Mouse (Mus musculus): ENCODE data around the gene Park7. TPM values are rescaled to one million over a fixed set of nuclear protein-coding genes. Genes with fewer than 3 reads are reported as not detected.

Gene Park7
- polyA plus RNA-seq, 1 experiment from 2014 or later = 414 TPM

DNA sequence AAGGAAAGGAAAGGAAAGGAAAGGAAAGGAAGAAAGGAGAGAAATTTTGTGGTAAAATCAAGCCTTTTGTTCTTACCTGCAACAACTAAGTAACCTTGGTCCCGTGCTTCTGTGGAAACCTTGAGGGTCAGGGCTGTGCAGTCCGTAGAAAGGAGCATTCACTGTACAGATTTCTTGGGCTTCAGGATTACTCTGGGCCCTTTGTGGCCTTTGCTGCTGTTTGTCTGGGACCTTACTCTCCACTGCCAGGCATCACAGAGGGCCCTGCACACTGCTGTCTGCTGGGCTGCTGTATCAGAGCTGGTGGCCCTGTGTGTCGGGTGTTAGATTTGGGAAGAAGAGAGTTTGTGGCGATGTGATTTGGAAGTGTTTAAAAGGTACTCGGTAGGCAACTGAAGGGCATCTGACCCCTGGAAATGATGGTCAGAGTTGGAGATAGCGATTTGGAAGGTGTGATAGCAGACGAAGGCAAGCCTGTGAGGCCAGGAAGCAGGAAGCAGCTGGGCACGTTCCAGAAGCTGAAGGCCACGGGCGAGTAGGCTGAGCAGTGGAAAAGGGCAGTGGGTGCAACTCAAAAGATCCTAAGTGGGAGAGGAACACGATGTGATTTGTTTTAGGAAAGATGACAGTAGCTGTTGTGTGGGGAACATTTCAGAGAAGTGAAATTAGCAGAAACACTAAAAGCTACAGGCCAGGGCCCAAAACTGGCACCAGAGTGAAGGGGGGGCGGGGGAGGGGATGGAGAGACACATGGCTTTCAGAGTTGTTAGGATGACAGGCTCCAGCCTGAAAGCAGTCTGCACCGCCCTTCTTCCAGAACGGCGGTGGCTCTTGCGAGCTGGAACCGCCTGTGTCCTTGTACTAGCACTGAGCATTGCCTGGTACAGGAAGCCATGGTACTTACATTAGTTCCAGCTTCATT lies 44.7 kb downstream of the Park7 start:
- H3K4me3 ChIP-seq = no peak overlapping the region
- peaks cover 16% of the 10 kb centered on the region for H3K4me1 ChIP-seq
- no peak for ATAC-seq
- H3K9me3 ChIP-seq (replicated peaks) = no peaks in the 10 kb centered on the region
- no peaks in the 10 kb centered on the region for H3K27me3 ChIP-seq
- H3K9ac ChIP-seq = no peak overlapping the region
- H3K36me3 ChIP-seq (ENCODE audit: poor library complexity, severe bottlenecking) = peaks cover 24% of the 10 kb centered on the region
- 75% methylated on average over 17 of the region's 17 CpGs for WGBS
- no peak overlapping the region for H3K27ac ChIP-seq
- no peak overlapping the region for H3K4me2 ChIP-seq

DNA sequence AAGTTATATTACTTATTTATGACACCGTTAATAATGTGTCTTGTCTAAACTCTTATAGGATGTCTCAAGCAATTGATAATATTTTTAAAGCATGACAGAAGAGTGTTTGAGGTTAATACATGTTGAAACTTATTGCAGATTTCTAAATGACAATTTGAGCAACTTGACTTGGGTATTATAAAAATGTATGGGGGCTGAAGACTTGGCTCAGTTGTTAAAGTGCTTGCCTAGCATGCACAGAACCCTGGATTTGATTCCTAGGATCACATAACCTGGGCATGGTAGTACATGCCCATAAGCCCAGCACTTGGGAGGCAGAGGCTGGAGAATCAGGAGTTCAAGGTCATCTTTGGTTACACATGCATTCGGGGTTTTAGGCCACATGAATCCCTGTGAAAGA lies 45.4 kb downstream of the Park7 start:
- Histone ChIP-seq H3K9ac (no peak overlapping the region), H3K4me2 (no peak overlapping the region), H3K27me3 (no peaks in the 10 kb centered on the region), H3K4me1 (peaks cover 16% of the 10 kb centered on the region), H3K27ac (no peak overlapping the region), H3K36me3 (ENCODE audit: poor library complexity, severe bottlenecking) (peaks cover 24% of the 10 kb centered on the region), H3K4me3 (no peak overlapping the region), H3K9me3 (replicated peaks) (no peaks in the 10 kb centered on the region)
- no peak for ATAC-seq
- 93% methylated on average over 2 of the region's 2 CpGs for WGBS

- Histone ChIP-seq H3K4me2 (no peak overlapping the region), H3K9ac (no peak overlapping the region), H3K4me1 (peaks cover 16% of the 10 kb centered on the region), H3K36me3 (ENCODE audit: poor library complexity, severe bottlenecking) (peaks cover 24% of the 10 kb centered on the region), H3K4me3 (no peak overlapping the region), H3K27me3 (no peaks in the 10 kb centered on the region), H3K9me3 (replicated peaks) (no peaks in the 10 kb centered on the region), H3K27ac (no peak overlapping the region)
- no peak for ATAC-seq
- 87% methylated on average over 6 of the region's 6 CpGs for WGBS
Measured at GRCm38 (mm10) chr4:150868161-150868560, 46.1 kb downstream of the Park7 start.

DNA sequence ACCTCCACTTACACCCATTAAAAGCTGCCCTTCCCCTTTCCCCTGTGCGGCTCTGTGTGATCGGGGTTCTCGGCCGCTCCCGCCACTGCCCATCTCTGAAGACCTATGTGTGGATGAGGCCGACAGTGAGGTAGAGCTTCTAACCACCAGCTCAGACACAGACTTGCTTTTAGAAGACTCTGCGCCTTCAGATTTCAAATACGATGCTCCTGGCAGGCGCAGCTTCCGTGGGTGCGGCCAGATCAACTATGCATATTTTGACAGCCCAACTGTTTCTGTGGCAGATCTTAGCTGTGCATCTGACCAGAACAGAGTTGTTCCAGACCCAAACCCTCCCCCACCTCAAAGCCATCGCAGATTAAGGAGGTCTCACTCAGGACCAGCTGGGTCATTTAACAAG lies 47.7 kb downstream of the Park7 start:
- no peak overlapping the region for H3K4me2 ChIP-seq
- no peak overlapping the region for H3K9ac ChIP-seq
- H3K36me3 ChIP-seq (ENCODE audit: poor library complexity, severe bottlenecking) = peaks cover 24% of the 10 kb centered on the region
- no peak for ATAC-seq
- 94% methylated on average over 11 of the region's 12 CpGs for WGBS
- H3K27me3 ChIP-seq = no peaks in the 10 kb centered on the region
- no peaks in the 10 kb centered on the region for H3K9me3 ChIP-seq (replicated peaks)
- no peak overlapping the region for H3K4me3 ChIP-seq
- H3K27ac ChIP-seq = no peak overlapping the region
- peaks cover 6% of the 10 kb centered on the region for H3K4me1 ChIP-seq

GRCm38 (mm10) chr4:150866069-150866468 lies 48.2 kb downstream of the Park7 start:
- ATAC-seq = no peak
- Histone ChIP-seq H3K36me3 (ENCODE audit: poor library complexity, severe bottlenecking) (peaks cover 24% of the 10 kb centered on the region), H3K4me1 (peaks cover 2% of the 10 kb centered on the region), H3K4me2 (no peak overlapping the region), H3K27me3 (no peaks in the 10 kb centered on the region), H3K27ac (no peak overlapping the region), H3K9me3 (replicated peaks) (no peaks in the 10 kb centered on the region), H3K9ac (no peak overlapping the region), H3K4me3 (no peak overlapping the region)
- WGBS = 93% methylated on average over 11 of the region's 11 CpGs

GRCm38 (mm10) chr4:150865371-150865770 lies 48.9 kb downstream of the Park7 start:
- H3K36me3 ChIP-seq (ENCODE audit: poor library complexity, severe bottlenecking) = peaks cover 24% of the 10 kb centered on the region
- H3K27me3 ChIP-seq = no peaks in the 10 kb centered on the region
- ATAC-seq = no peak
- H3K9ac ChIP-seq = no peak overlapping the region
- H3K4me1 ChIP-seq = no peaks in the 10 kb centered on the region
- H3K27ac ChIP-seq = no peak overlapping the region
- no peak overlapping the region for H3K4me3 ChIP-seq
- no peaks in the 10 kb centered on the region for H3K9me3 ChIP-seq (replicated peaks)
- H3K4me2 ChIP-seq = no peak overlapping the region

DNA sequence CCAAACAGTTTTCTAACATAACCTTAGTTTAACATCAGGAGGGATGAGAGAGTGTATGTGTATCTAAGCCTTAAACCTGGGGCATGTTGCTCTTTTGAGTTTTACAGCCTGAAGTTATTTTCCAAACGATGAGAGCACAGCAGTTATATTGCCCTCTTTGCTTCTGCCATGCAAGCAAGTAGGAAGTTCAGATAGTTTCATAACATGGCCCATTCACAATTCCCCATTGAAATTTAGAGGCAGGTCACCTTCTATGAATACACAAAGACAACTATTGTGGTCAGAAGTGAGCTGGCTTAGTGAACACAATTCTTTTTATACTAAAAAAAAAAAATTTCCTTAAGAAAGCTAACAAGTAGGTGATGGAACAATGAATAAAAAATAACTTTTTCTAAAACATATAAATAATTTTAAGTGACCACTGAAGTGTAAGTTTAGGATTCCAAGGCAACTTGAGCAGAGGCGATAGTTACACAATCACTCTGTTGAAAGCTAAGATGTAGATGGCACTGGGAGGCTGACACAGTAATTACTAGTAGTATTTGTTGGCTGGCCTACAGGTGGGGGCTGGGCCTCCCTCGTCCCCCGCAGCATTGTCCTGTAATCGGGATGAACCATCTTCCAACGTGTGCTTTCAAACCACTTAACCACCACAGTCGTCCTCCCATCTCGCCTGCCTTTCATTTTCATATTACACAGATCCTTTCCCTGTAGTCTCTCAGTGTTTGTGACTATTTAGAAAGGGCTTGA lies 51.4 kb downstream of the Park7 start:
- no peak overlapping the region for H3K4me2 ChIP-seq
- H3K27me3 ChIP-seq = no peaks in the 10 kb centered on the region
- 52% methylated on average over 8 of the region's 8 CpGs for WGBS
- H3K4me3 ChIP-seq = no peak overlapping the region
- no peaks in the 10 kb centered on the region for H3K4me1 ChIP-seq
- no peak overlapping the region for H3K27ac ChIP-seq
- ATAC-seq = no peak
- H3K36me3 ChIP-seq (ENCODE audit: poor library complexity, severe bottlenecking) = peaks cover 21% of the 10 kb centered on the region
- no peak overlapping the region for H3K9ac ChIP-seq
- no peaks in the 10 kb centered on the region for H3K9me3 ChIP-seq (replicated peaks)

- WGBS = 48% methylated on average over 2 of the region's 2 CpGs
- no peak for ATAC-seq
- H3K9ac ChIP-seq = no peak overlapping the region
Measured at GRCm38 (mm10) chr4:150861161-150861560, 53.1 kb downstream of the Park7 start.

DNA sequence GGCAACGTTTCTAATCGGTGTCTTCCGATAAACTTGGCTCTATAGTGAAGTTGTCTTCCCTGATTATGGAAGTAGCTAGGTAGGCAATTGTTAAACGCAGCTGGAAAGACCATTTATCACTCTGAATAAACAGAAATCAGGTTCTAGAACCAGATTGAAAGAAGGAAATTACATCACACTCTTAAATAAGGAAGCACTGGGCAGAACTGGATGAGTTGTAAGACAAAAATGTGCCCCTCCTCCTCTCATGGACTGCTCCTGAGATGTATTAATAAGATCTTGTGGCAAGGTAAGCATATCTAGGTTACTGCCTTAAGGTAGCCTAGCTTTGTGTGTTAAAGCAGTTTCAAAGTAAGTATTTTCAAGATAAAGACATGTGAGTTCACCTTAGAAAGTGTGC lies 53.7 kb downstream of the Park7 start:
- ATAC-seq = no peak
- Histone ChIP-seq H3K4me1 (peaks cover 13% of the 10 kb centered on the region), H3K27me3 (no peaks in the 10 kb centered on the region), H3K27ac (no peak overlapping the region), H3K36me3 (ENCODE audit: poor library complexity, severe bottlenecking) (no peaks in the 10 kb centered on the region), H3K4me2 (no peak overlapping the region), H3K4me3 (no peak overlapping the region), H3K9me3 (replicated peaks) (no peaks in the 10 kb centered on the region), H3K9ac (no peak overlapping the region)
- WGBS = 91% methylated on average over 4 of the region's 4 CpGs

More at GRCm38 (mm10) chr4:150861161-150861560, 53.1 kb downstream of the Park7 start:
- no peaks in the 10 kb centered on the region for H3K9me3 ChIP-seq (replicated peaks)
- H3K27me3 ChIP-seq = no peaks in the 10 kb centered on the region
- H3K4me3 ChIP-seq = no peak overlapping the region
- peaks cover 5% of the 10 kb centered on the region for H3K36me3 ChIP-seq (ENCODE audit: poor library complexity, severe bottlenecking)
- peaks cover 9% of the 10 kb centered on the region; the same call in 1 of the 2 replicates for H3K4me1 ChIP-seq
- no peak overlapping the region for H3K4me2 ChIP-seq
- H3K27ac ChIP-seq = no peak overlapping the region

GRCm38 (mm10) chr4:150855346-150855745 lies 58.9 kb downstream of the Park7 start:
- Histone ChIP-seq H3K4me1 (peaks cover 20% of the 10 kb centered on the region), H3K27me3 (0 out of 2 replicates have a peak, but pooled peaks cover 3% of the 10 kb centered on the region), H3K36me3 (ENCODE audit: poor library complexity, severe bottlenecking) (no peaks in the 10 kb centered on the region), H3K9ac (peak overlapping the region; percentile 92), H3K4me3 (peak overlapping the region; percentile 82), H3K27ac (peak overlapping the region; percentile 98), H3K4me2 (peak overlapping the region; percentile 72), H3K9me3 (replicated peaks) (no peaks in the 10 kb centered on the region)
- ATAC-seq = peak; percentile 79; the same call in 1 of the 2 replicates
- WGBS = under 1% methylated on average over 43 of the region's 43 CpGs

- peak overlapping the region; percentile 98 for H3K27ac ChIP-seq
- peak overlapping the region; percentile 92 for H3K9ac ChIP-seq
- peaks cover 20% of the 10 kb centered on the region for H3K4me1 ChIP-seq
- H3K27me3 ChIP-seq = 0 out of 2 replicates have a peak, but pooled peaks cover 3% of the 10 kb centered on the region
- peak overlapping the region; percentile 72 for H3K4me2 ChIP-seq
- under 1% methylated on average over 58 of the region's 59 CpGs for WGBS
- H3K36me3 ChIP-seq (ENCODE audit: poor library complexity, severe bottlenecking) = no peaks in the 10 kb centered on the region
- peak; percentile 98 for ATAC-seq
- H3K9me3 ChIP-seq (replicated peaks) = no peaks in the 10 kb centered on the region
- peak overlapping the region; percentile 82 for H3K4me3 ChIP-seq
Measured at GRCm38 (mm10) chr4:150854839-150855246, 59.4 kb downstream of the Park7 start.
